Mouse (Mus musculus) neutrophil, adult 5-6 weeks (primary cell): ENCODE data around the gene Arhgap5. TPM values are rescaled to one million over a fixed set of nuclear protein-coding genes. Genes with fewer than 3 reads are reported as not detected.
"Not testable (repeated sequence)": the region's sequence is repeated elsewhere in the genome, so short reads cannot be mapped to it uniquely, and the experiment has no call there.

ENCODE experiments used
- ATAC-seq: fragments of 151-379, 151-347 bp; 2 replicates; pipeline ENCODE4 v1.8.0; 2017; ENCODE audit warnings: mild to moderate bottlenecking, moderate TSS enrichment; ENCODE audit not compliant: insufficient number of reproducible peaks, poor library complexity, low FRiP score, severe bottlenecking; ENCODE audit errors: extremely low read depth
- total RNA-seq: library from RNA; stranded (forward); fragments of 200-1000 nt; gene quantifications from 2 replicates; pipeline ENCODE4 v1.2.3, GENCODE M21; 2017

Arhgap5 gene
- total RNA-seq, 1 experiment from 2014 or later = 34.3 TPM

DNA sequence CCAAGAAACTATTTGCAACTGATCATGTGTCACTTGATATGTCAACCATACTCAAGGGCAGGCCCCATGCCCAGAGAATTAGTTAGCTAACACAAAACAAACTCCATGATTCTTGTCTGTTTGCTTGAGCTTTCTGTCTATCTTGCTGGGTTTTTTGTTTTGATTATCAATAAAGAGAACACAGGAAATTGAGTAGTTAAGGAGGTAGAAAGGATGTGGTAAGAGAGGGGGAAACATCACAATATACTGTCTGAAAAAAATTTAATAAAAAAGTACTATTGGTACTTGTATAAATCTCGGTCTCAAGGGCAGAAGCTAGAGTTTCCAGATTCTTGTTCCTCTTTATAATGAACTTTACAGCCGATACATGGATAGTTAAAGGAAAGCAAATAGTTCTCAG, 20.9 kb downstream of the Arhgap5 start:
- ATAC-seq = no peak

- no peak for ATAC-seq
Measured at GRCm38 (mm10) chr12:52525486-52525885, 21.7 kb downstream of the Arhgap5 start.

- no peak for ATAC-seq
Measured at GRCm38 (mm10) chr12:52529740-52530139, 26.0 kb downstream of the Arhgap5 start.

- no peak for ATAC-seq
Measured at GRCm38 (mm10) chr12:52541294-52541693, 37.5 kb downstream of the Arhgap5 start.

DNA sequence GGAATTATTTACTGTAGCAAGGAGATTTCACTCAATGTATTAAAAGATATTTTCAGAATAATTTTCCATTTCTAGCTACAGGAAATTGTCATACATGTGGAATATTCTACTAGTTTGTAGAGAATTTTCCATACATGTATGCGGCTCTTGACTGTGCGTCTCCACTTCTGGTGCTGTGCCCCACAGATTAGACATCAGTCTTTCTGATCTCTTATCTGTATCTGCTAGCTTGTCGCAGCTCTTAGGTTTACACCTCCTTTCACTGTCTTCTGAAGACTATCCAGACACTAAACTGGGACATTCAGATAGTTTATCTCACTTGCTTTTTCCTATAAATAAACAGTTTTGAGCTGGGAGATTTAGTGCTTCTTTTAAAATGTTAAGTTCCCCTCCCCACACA, 40.8 kb downstream of the Arhgap5 start:
- no peak for ATAC-seq

- no peak for ATAC-seq
Measured at GRCm38 (mm10) chr12:52552085-52552484, 48.3 kb downstream of the Arhgap5 start.

- ATAC-seq = no peak
Measured at GRCm38 (mm10) chr12:52555188-52555876, 51.6 kb downstream of the Arhgap5 start.

DNA sequence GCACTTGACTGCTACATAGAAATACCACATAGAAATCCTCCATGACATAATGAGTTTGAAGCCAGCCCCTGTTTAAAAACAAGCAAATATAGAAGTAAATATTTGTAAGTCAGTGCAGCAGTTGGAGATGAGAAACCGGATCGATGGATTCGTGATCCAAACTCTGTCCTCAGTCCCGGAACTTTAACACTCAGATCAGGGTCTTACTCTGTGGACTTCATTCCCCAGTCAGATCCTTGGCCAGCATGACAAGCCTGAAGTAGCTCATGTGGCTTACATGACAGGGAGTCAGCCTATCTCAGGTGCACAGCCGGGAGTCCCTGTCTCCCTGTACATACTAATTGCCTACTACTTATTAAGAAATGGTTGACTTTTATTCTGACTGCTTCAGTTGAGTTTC, 61.9 kb downstream of the Arhgap5 start:
- no peak for ATAC-seq

DNA sequence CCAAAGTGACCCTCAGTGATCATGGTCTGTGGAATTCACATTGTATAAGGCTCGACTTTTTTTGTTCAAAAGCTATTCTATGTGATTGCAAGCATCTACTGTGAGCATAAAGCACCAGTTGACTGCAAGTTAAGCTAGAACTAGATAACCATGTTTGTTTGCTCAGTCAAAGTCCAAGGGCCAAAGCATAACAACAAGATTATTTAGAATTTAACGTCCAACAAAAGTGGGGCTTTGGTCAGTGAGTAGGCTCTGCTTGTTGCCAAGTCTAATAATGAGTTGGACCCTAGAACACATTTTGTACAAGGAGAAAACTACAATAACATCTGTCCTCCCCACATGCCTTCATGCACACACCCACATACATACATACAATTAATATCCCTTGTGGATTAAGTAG, 69.6 kb downstream of the Arhgap5 start:
- ATAC-seq = no peak

DNA sequence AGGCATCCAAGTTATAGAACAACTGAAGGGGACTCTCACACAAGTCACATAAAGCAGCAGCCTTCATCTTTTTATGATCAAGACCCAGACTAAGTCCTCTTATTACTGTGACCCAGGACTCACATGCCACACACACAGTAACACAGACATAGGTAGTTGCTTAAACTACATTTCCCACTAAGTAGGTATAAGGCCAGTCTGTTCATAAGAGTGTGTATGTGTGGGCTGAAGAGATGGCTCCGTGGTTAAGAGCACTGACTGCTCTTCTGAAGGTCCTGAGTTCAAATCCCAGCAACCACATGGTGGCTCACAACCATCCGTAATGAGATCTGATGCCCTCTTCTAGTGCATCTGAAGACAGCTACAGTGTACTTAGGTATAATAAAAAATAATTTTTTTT, 82.7 kb downstream of the Arhgap5 start:
- not testable (repeated sequence) for ATAC-seq

GRCm38 (mm10) chr12:52587473-52588010, 83.8 kb downstream of the Arhgap5 start:
- no peak for ATAC-seq

GRCm38 (mm10) chr12:52595389-52596185, 91.8 kb downstream of the Arhgap5 start:
- no peak for ATAC-seq

- ATAC-seq = no peak
Measured at GRCm38 (mm10) chr12:52602471-52602870, 98.7 kb downstream of the Arhgap5 start.

DNA sequence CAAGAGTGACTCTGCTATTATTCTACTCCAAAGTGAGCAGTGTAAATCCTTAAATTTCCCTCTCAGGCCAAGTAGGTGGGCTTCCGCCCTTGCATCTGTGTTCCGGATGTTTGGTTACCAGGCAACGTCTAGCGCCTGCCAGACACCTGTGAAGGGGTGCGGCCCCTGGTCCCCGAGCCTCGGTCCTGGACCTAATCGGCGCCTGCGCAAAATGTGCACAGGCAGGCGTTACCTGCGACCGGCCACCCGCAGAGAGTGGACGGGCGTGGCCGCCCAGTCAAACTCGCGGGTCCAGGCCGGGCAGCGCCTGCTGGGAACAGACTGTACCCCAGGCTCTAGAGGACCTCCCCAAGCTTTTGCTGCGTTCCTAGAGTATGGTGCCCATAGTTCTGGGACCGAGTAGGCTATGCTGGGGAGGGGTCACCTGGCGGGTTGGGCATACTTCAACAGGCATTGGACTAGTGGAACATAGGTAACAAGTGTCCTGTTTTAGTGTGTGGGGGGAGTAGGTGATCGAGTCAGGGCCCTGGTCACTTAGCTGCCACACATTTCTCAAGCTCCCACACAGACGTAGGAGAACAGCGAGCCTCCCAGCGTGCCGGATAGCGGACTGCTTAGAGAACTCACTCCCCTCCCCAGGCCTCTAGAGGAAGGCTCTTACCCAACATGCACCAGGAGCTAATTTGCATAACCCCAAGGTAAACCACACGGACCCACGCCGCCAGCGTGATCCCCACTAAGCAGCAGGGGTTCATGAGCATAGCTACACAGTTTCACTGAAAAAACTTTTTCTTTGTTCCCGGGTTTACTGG, 99.3 kb downstream of the Arhgap5 start:
- ATAC-seq = peak; percentile 83

DNA sequence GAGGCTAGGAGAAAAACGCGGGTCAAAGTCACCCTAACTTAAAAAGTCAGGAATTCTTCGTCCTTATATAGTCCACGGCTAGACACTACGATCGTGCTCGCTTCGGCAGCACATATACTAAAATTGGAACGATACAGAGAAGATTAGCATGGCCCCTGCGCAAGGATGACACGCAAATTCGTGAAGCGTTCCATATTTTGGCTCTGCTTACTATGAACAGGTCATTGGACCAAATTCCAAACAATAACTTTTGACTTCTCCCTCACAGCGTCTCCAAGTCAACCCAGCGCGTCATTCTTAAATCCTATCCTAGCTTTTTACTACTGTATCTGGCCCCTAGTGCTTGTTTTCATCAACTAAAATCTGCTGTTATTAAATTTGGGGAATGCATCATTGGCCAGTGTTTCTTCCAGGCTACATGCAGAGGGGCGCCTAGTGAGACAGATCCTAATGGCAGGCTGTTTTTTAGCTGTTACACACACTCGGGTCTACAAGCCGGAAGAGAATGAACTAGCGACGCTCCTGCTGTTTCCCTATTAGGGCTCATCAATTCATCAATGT, 100.0 kb downstream of the Arhgap5 start:
- peak; percentile 1 for ATAC-seq

- ATAC-seq = peak; percentile 89
Measured at GRCm38 (mm10) chr12:52604256-52604991, 100.7 kb downstream of the Arhgap5 start.

- no peak for ATAC-seq
Measured at GRCm38 (mm10) chr12:52604992-52605652, 101.3 kb downstream of the Arhgap5 start.

- no peak for ATAC-seq
Measured at GRCm38 (mm10) chr12:52607411-52607810, 103.6 kb downstream of the Arhgap5 start.
